Mouse (Mus musculus): Measurements from ENCODE around the gene Kif6.

Gene Kif6

DNA sequence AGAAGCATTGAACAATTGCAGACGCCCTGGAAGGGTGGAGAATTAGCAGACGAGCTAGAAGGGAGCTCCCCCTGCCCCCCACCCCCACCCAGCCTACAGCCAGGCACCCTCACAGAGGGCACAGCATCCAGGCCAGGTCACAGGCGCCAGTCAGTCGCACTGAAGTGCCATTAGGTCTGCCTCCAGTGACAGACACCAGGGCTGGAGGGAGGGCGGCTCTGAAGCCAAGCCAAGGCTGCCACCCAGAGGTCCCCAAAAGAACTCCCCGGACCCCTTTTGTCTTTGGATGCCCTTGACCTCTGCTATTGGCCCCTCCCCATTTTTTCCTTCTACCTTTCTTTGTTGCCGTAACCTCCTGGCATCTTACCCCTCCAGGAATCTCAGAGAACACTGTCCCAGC is 274.7 kb downstream of the Kif6 start:
- no peak for DNase-seq (ENCODE audit: extremely low spot score, low read depth, low spot score)

DNA sequence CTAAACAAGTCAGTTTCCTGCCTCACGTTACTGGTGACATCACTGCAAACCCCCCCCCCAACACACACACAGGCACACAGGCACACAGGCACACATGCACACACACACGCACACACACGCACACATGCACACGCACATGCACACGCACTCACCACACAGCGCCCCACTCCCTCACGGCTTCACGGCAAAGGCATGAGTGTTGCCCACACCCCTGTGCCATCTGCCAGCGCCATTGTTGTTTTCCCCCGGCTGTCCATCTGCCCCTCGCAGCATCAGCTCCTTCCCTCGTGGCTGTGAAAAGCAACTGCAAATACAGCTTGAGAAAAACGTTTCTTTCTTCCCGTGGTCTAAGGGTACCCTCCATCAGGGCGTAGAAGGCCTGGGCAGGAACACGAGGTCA is 275.9 kb downstream of the Kif6 start:
- DNase-seq (ENCODE audit: extremely low spot score, low read depth, low spot score) = no peak

DNA sequence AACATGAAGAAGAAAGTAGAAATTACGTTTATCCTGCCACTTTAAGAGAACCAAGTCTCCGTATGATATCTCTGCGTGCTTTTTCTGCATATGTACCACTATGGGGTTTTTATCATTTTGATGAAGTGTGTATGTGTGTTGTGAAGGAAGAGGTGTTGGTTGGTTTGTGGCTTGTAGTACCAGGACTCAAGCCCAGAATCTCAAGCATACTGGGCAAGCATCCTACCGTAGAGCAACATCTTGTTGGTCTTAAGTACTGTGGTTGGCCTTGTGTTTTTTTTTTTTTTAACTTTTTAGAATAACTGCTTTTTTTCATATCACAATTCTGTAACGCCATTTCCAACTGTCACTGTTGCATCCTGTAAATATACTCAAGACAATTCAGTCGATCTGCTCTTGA is 277.5 kb downstream of the Kif6 start:
- DNase-seq (ENCODE audit: extremely low spot score, low read depth, low spot score) = no peak

DNA sequence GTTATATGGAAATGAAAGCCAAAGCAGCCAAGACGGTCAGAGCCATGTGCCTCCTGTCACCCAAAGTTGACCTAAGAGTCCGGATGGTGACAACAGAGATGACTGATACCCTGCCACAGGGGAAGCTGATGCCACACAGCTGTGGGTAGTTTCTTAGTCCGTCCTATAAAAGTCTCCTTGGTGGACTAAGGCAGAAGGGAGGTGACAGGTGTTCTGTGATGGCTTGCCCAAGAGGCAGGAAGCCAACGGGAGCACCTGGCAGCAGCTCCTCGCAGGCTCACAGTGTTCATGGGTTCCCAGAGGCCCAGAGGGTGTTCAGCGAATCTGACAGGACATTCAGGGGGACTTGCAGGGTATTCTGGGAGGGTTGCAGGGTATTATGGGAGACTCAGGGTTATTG is 279.5 kb downstream of the Kif6 start:
- no peak for DNase-seq (ENCODE audit: extremely low spot score, low read depth, low spot score)

DNA sequence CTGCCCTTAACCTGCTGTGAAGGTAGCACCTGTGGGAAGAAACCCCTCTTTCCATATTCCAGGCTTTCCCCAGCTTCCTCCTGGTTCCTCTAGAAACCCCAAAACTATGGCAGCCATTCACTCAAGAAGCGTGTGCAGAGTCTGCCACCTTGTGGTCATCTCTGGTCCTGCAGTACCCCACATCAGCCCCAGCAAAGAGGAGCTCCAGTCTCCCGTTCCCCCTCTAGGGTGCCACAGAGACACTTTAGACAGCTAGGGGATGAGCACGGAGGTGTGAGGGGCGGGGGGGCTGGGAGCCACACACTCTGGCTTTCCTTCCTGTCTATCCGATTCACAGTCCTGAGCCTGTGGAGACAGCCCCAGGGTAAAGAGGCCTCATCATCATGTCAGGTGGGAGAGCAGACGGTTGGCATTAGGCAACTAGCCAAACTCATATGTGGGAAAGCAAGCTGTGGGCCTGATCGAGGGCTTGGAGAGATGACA is 284.0 kb downstream of the Kif6 start:
- peak; percentile 69 for DNase-seq (ENCODE audit: extremely low spot score, low read depth, low spot score)

DNA sequence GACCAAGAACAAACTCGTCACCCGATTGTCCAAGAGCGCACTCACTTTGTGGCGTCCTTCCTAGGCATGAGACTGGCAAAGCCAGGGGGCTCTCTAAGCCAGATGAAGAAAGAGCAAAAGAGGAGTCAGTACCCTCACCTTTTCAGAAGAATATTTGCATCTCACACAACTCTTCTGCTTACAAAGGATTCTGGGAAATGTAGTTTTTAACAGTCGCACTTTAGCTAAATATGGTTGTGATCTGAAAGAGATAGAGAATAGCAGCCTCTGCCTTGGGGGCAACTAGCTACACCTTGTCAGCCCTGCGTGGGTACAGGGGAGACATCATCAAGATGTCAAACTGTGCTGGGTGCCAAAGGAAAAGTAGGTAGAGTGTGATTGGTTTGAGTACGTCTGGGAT is 287.7 kb downstream of the Kif6 start:
- no peak for DNase-seq (ENCODE audit: extremely low spot score, low read depth, low spot score)

DNA sequence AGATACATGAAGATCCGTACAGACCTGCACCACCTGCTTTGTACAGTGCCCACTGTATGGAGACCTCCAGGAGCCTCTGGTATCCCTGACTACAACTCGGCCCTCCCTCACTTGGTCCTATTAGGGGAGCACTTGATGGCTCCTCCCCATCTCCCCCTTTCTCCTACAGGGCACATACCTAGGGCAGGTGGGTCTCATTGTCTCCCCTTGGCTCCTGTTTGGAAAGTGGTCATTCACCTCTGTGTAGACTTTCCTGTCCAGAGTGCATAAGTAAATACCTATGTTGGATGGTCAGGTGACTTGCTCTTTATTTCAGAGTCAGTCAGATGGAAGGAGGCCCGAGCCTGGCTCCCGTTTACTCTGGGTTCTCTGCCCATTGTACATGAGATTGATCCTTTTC is 308.5 kb downstream of the Kif6 start:
- no peak for DNase-seq (ENCODE audit: extremely low spot score, low read depth, low spot score)

DNA sequence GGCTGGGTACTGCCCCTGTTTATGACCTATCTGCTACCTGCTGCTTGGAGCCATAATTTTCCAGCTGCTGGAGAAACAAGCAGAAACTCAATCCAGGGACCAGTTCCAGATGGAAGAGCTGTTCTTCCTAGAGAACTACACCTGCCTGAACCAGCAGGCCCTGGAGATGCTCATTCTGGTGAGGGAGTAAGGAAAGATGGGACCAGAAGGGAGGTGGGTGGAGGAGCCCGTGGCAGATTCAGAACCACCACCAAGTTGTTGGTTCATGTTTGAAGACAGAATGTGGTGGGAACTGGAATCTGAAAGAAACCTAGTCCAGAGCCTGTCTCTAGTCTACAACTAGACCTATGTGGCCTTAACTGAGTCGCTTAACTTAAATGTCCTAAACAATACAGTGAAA is 312.7 kb downstream of the Kif6 start:
- no peak for DNase-seq (ENCODE audit: extremely low spot score, low read depth, low spot score)

DNA sequence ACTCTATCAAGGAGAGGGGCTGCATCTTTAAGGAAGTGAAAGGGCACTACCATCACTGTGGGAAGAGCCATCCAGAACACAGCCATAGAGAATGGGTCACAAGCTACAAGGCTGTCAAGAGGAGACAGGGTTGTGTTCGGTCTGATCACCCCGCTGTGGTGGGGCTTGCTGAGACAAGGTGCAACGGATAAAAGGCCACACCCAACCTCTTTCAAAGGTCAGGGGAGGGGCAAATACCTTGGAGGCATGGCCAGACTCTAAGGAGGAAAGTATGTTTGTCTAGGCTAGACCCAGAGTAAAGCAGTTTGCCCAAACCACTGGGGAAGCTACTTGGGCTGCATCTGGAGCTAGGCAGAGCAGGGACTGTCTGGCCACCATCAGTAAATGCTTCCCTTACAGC is 318.9 kb downstream of the Kif6 start:
- no peak for DNase-seq (ENCODE audit: extremely low spot score, low read depth, low spot score)

DNA sequence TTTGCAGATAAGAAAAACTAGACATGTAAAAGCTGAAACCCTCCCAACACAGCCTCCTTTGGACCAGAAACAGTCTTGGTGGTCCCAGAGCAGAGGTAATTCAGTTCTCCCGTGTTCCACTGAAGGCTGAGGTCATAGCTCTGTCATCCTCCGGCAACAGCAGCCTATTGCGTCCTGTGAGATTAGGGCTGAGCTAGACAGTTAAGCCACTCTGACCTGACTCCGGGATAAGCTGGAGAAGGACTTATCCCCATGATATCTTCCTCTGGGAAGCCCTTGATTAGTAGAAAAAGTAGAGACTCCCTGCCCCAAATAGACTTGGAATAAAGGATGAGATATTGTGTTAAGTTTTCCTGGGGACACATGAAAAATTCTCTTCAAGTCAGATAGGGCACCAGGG is 319.6 kb downstream of the Kif6 start:
- no peak for DNase-seq (ENCODE audit: extremely low spot score, low read depth, low spot score)

DNA sequence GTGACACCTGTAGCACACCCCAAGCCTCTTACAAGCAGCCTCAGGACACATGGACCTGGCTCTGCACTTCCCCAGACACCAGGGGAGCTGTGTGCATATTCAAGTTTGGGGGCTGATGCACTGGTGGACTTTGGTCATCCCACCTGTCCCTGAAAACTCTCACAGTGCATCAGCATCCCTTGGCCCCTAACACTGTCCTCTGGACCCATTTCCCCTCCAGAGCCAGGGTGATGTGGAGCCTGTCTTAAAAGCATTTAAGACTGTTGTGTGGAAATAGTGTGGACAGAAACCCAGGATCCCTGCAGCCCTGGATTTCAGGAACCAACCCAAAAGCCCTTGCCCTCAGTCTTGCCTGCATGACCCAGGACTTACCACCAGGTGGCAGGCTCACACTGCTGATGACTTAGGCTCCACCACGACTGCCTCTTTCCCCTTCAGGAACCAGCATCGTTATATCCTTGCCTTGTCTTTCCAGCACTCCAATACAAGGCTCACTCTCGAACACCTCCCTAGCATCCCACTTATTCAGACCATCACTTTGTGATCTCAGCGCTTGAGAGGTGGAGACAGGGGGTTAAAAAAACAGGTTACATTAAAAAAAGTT is 320.8 kb downstream of the Kif6 start:
- peak; percentile 50 for DNase-seq (ENCODE audit: extremely low spot score, low read depth, low spot score)

DNA sequence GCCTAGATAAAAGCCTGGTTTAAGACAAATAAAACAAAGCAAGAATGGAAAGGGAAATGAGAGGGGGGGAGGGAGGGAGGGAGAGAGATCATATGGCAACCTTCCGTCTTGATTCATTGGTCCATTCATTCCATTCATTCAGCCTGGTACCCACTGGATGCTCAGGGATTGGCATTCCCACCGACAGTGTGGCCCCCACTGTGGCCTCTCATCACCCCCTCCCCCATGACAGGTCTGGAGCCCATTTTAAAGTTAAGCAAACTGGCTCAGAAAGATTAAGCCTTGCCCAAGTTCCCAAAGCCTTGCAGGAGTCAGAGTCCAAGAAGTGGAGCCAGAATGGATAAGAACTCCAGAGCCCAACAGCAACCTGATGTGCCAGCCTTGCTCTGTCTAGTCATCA is 321.3 kb downstream of the Kif6 start:
- no peak for DNase-seq (ENCODE audit: extremely low spot score, low read depth, low spot score)

DNA sequence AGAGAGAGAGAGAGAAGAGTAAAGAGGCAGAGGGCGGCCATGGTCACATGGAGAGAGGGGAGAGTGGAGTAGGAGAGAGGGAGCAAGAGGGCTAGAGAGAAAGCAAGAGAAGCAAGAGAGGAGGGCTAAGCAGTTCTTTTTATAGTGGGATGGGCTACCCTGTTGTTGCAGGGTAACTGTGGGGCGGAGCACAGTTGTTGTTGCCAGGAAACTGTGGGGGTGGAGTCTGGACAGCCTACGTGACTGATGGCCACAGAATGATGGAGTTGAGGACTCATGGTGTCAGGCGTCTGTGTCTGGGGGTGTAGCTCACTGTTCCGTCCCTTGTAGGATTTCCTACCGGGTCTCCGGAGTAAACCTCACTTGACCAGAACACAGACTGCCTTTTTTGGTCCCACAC is 324.2 kb downstream of the Kif6 start:
- DNase-seq (ENCODE audit: extremely low spot score, low read depth, low spot score) = no peak

DNA sequence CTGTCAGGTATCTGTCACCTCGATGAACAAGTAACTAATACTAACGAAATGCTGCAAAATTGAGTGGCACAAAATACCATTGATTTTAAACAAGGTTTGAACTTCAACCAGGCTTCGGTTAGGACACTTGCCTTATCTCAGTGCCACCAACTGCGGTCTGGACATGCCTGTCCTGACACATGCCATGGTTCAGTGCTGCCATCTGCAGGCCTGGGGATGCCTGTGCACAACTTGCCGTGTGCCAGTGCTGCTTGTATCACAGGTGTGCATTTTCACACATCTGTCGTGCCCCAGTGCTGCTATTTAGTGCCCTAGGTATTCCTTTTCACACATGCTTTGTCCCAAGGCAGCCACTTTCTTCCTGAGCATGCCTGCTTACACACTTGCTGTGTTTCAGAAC is 327.7 kb downstream of the Kif6 start:
- no peak for DNase-seq (ENCODE audit: extremely low spot score, low read depth, low spot score)

DNA sequence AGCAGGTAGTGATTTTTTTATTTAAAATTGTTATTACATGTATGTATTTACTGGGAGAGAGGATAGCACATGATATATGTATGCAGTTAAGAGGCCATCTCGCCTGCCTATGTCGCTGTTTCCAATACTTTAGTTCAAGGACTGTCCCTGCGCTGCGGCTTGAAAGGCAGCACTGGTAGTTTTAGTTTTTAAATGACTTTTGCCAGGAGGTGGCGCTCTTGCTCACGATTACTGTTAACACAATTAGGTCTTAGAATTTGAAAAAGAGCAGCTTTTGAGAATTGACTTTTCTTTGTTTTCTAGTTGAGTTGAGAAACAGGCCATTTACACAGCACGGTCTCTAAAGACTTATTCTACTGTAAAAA is 336.5 kb downstream of the Kif6 start:
- DNase-seq (ENCODE audit: extremely low spot score, low read depth, low spot score) = peak; percentile 73

DNA sequence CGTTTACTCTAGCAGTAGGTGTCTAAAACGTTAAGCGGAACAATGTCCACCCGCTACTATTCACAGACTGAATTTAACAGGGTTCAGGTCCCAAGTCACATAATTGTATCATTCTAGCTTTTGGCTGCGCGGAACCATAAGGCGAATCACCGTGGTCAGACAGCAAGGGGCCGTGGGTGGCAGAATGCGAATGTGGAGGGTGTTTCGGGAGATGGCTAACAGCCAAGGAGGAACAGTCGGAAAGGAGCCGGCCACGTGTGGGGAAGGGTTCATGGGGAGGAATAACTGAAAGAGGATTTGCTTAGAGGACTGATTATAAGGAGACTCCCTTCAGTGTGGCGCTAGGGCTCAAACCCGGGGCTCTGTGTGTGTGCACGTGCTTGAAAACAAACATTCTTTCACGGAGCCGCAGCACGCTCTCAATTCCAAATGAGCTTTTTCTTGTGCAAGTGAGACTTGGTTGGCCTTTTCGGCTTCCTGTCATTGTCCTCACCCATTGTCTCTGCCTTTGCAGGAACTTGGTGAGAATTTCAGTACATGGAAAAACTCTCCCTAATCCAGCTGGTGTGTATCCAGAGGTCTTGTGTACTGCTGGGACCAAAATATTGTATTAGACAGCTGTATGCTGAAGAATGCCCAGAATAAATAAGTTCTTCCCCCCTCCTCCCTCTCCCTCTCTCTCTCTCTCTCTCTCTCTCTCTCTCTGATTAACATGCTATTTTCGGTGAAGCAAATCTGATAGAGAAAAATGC is 337.1 kb downstream of the Kif6 start:
- DNase-seq (ENCODE audit: extremely low spot score, low read depth, low spot score) = no peak

DNA sequence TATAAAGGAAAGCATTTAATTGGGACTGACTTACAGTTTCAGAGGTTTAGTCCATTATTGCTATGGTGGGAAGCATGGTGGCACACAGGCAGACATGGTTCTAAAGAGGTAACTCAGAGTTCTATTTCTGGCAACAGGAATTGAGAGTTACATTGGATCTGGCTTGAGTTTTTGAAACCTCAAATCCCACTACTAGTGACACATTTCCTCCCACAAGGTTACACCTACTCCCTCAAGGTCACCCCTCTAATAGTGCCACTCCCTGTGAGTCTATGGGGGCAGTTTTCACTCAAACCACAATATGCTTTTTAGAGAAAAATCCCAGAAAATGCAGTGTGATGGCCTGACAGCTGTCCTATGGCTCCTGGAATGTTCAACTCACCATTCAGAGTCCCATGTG is 344.1 kb downstream of the Kif6 start:
- no peak for DNase-seq (ENCODE audit: extremely low spot score, low read depth, low spot score)

Measured in hindlimb bud, embryonic 11.5 days (tissue).